Mouse (Mus musculus): ENCODE measurements at regions not wholly inside any gene's neighbourhood (a gene's known extent, or its start where the extent isn't known, plus 50 kb on each side); places are given as distances from the start of the nearest gene placed in this dataset.
A peak's percentile ranks its signal among the peaks of the same experiment; 100 is the strongest.

GRCm38 (mm10) chr16:48126797-48127196 is 156.7 kb upstream of the Dppa4 start:
- peak in 1 of 2 experiments; percentile 2 for DNase-seq

- no peak for DNase-seq
Measured at GRCm38 (mm10) chr16:48127338-48127737, 156.2 kb upstream of the Dppa4 start.

GRCm38 (mm10) chr16:48155355-48155754 is 128.2 kb upstream of the Dppa4 start:
- DNase-seq: no peak

- no peak for DNase-seq
Measured at GRCm38 (mm10) chr16:48190399-48190798, 93.1 kb upstream of the Dppa4 start.

GRCm38 (mm10) chr16:48192197-48192596 is 91.3 kb upstream of the Dppa4 start:
- no peak for DNase-seq

- no peak for DNase-seq
Measured at GRCm38 (mm10) chr16:48214976-48215375, 68.6 kb upstream of the Dppa4 start.

Data from layer of hippocampus, postnatal 36 days (tissue).